Mouse (Mus musculus) stomach, embryonic 16.5 days (tissue): ENCODE results near the gene Coa5. TPM values are rescaled to one million over a fixed set of nuclear protein-coding genes. Genes with fewer than 3 reads are reported as not detected.

ENCODE experiments used
- ATAC-seq: fragments of 200-750 bp; cut with Nextera tagmentation; 2 replicates; pipeline ENCODE4 v1.8.0; 2017; ENCODE audit warnings: moderate number of reproducible peaks, moderate TSS enrichment; ENCODE audit not compliant: insufficient read depth, low FRiP score
- H3K27ac ChIP-seq: fragments of 300-500 bp; sonication (generic); 2 replicates; pipeline ENCODE4 v1.5.1; 2014; ENCODE audit warnings: low read length
- H3K27me3 ChIP-seq: fragments of 300-500 bp; sonication (generic); 2 replicates; pipeline ENCODE4 v1.6.1; 2014; ENCODE audit warnings: low read length, control low read depth, mixed read lengths; ENCODE audit not compliant: control insufficient read depth, insufficient read depth
- H3K36me3 ChIP-seq: fragments of 300-500 bp; sonication (generic); 2 replicates; pipeline ENCODE4 v1.6.1; 2014; ENCODE audit warnings: low read length; ENCODE audit not compliant: control insufficient read depth, insufficient read depth
- H3K4me1 ChIP-seq: fragments of 300-500 bp; sonication (generic); 2 replicates; pipeline ENCODE4 v1.6.1; 2014; ENCODE audit warnings: low read length, control low read depth, mixed read lengths; ENCODE audit not compliant: control insufficient read depth, insufficient read depth
- H3K4me2 ChIP-seq: fragments of 300-500 bp; sonication (generic); 2 replicates; pipeline ENCODE4 v1.6.1; 2014; ENCODE audit warnings: low read depth, low read length, mixed read lengths
- H3K4me3 ChIP-seq: fragments of 300-500 bp; sonication (generic); replicated peaks from 2 replicates; pipeline ENCODE4 v1.5.1; 2014; ENCODE audit warnings: mild to moderate bottlenecking, low read length
- H3K9ac ChIP-seq: fragments of 300-500 bp; sonication (generic); 2 replicates; pipeline ENCODE4 v1.6.1; 2014; ENCODE audit warnings: low read length
- H3K9me3 ChIP-seq: fragments of 300-500 bp; sonication (generic); replicated peaks from 2 replicates; pipeline ENCODE4 v1.6.1; 2016; ENCODE audit warnings: low read length, control low read depth; ENCODE audit not compliant: control insufficient read depth
- WGBS: fragments of 180-500 bp; shearing (Covaris S2); extraction: QIAGEN DNeasy Blood & Tissue Kit; methylation state at CpG from one replicate; pipeline ENCODE4 v1.1.7; 2014; 5-methylcytosine and 5-hydroxymethylcytosine counted together
- polyA plus RNA-seq: library from polyadenylated mRNA; unstranded; fragments of >200 nt; fragmentation: Nextera tagmentation; extraction: Ambion mirVana; gene quantifications from 2 replicates; pipeline ENCODE4 v1.2.1, GENCODE M21; 2015

Coa5 gene
- 47.7 and 52.3 TPM in 2 replicates for polyA plus RNA-seq

GRCm38 (mm10) chr1:37429366-37430296, at the start of gene Coa5, which contains the start of gene Unc50:
Gene Coa5, minus strand, starts transcription at chr1:37430103.
Gene Unc50, plus strand, starts transcription at chr1:37430139.
- H3K27ac ChIP-seq: peak within 1 kb of the TSS; percentile 68
- H3K9ac ChIP-seq: peak within 1 kb of the TSS; percentile 82
- H3K9me3 ChIP-seq: no peaks in the 10 kb centered on the region
- H3K36me3 ChIP-seq: peaks cover 17% of the 10 kb centered on the region
- peaks cover 13% of the 10 kb centered on the region for H3K4me1 ChIP-seq
- WGBS: 2% methylated on average over 57 of the region's 57 CpGs
- ATAC-seq: peak; percentile 98
- peak within 1 kb of the TSS; percentile 87 for H3K4me2 ChIP-seq
- no peaks in the 10 kb centered on the region for H3K27me3 ChIP-seq
- peak within 1 kb of the TSS; percentile 69 for H3K4me3 ChIP-seq

DNA sequence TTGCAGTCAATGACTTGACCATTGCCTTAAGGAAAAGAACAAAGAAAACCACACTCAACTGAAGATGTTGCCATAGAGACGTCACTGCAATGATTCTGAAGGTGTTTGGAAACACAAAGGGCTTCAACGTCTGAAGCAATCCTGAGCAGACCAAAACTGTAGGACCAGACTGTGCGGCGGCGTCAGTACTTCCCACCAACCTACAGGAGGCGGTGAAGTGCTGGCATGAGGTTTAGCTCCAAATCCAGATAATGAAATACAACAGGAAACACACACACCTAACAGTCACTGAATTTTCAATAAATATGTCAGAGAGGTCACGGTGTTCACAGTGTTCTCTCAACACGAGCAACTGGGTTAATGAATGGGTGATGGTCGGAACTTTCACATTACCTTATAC, 49.2 kb upstream of the Coa5 start:
- no peak overlapping the region for H3K4me3 ChIP-seq
- H3K27me3 ChIP-seq: no peaks in the 10 kb centered on the region
- no peak overlapping the region for H3K9ac ChIP-seq
- H3K4me1 ChIP-seq: peaks cover 10% of the 10 kb centered on the region
- no peak overlapping the region for H3K27ac ChIP-seq
- no peak overlapping the region for H3K4me2 ChIP-seq
- no peaks in the 10 kb centered on the region for H3K36me3 ChIP-seq
- whole genome bisulfite sequencing: 67% methylated on average over 9 of the region's 9 CpGs
- no peak for ATAC-seq
- no peaks in the 10 kb centered on the region for H3K9me3 ChIP-seq

DNA sequence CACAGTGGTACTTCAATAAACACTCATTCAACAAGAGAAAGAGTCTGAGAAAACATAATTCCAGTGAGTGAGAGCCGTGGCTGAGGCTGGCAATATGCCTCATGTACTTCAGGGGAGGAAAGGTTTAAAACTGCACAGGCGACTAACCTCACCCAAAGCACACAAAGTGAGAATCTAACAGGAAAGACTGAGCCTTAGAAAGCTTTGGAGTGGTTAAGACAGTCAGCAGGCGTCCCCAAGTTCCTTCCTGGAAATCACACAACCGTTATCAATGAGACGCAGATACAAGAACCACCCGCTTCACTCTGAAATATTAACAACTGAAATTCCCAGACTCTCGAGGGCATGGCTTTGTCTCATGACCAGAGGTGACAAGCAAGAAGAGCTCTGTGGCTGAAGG, 48.5 kb upstream of the Coa5 start:
- Histone ChIP-seq H3K27me3 (no peaks in the 10 kb centered on the region), H3K4me1 (peaks cover 10% of the 10 kb centered on the region), H3K4me3 (no peak overlapping the region), H3K4me2 (peak overlapping the region; percentile 19; the same call in 1 of the 2 replicates), H3K27ac (peak overlapping the region; percentile 49), H3K9ac (peak overlapping the region; percentile 55; the same call in 1 of the 2 replicates), H3K9me3 (no peaks in the 10 kb centered on the region), H3K36me3 (no peaks in the 10 kb centered on the region)
- ATAC-seq: no peak
- 43% methylated on average over 7 of the region's 7 CpGs for WGBS

- H3K4me1 ChIP-seq: peaks cover 10% of the 10 kb centered on the region
- 32% methylated on average over 5 of the region's 5 CpGs for WGBS
- H3K9me3 ChIP-seq: no peaks in the 10 kb centered on the region
- H3K27me3 ChIP-seq: no peaks in the 10 kb centered on the region
- ATAC-seq: no peak
- H3K36me3 ChIP-seq: no peaks in the 10 kb centered on the region
- H3K4me3 ChIP-seq: peak overlapping the region; percentile 19
- peak overlapping the region; percentile 49 for H3K27ac ChIP-seq
- H3K4me2 ChIP-seq: peak overlapping the region; percentile 19; the same call in 1 of the 2 replicates
- H3K9ac ChIP-seq: peak overlapping the region; percentile 55; the same call in 1 of the 2 replicates
These were observed 48.0 kb upstream of the Coa5 start for GRCm38 (mm10) chr1:37477928-37478327.

- H3K4me3 ChIP-seq: no peak overlapping the region
- 95% methylated on average over 5 of the region's 5 CpGs for WGBS
These were observed 47.3 kb upstream of the Coa5 start for GRCm38 (mm10) chr1:37477250-37477649.

GRCm38 (mm10) chr1:37475312-37475711, 45.4 kb upstream of the Coa5 start:
- no peak for ATAC-seq
- WGBS: 94% methylated on average over 3 of the region's 3 CpGs
- Histone ChIP-seq H3K9me3 (no peaks in the 10 kb centered on the region), H3K4me1 (peaks cover 10% of the 10 kb centered on the region), H3K27me3 (no peaks in the 10 kb centered on the region), H3K4me3 (no peak overlapping the region), H3K27ac (no peak overlapping the region), H3K36me3 (no peaks in the 10 kb centered on the region), H3K9ac (no peak overlapping the region), H3K4me2 (no peak overlapping the region)

More at GRCm38 (mm10) chr1:37477250-37477649, 47.3 kb upstream of the Coa5 start:
- no peak overlapping the region for H3K27ac ChIP-seq
- no peaks in the 10 kb centered on the region for H3K27me3 ChIP-seq
- H3K9ac ChIP-seq: no peak overlapping the region
- no peaks in the 10 kb centered on the region for H3K36me3 ChIP-seq
- H3K9me3 ChIP-seq: no peaks in the 10 kb centered on the region
- no peak for ATAC-seq
- no peak overlapping the region for H3K4me2 ChIP-seq
- H3K4me1 ChIP-seq: peaks cover 10% of the 10 kb centered on the region

- no peak overlapping the region for H3K27ac ChIP-seq
- H3K9ac ChIP-seq: no peak overlapping the region
- ATAC-seq: no peak
- peaks cover 10% of the 10 kb centered on the region for H3K4me1 ChIP-seq
- H3K4me2 ChIP-seq: no peak overlapping the region
- WGBS: 80% methylated on average over 6 of the region's 6 CpGs
- H3K4me3 ChIP-seq: no peak overlapping the region
- H3K9me3 ChIP-seq: no peaks in the 10 kb centered on the region
- H3K27me3 ChIP-seq: no peaks in the 10 kb centered on the region
- H3K36me3 ChIP-seq: no peaks in the 10 kb centered on the region
These were observed 44.8 kb upstream of the Coa5 start for GRCm38 (mm10) chr1:37474634-37475190.

GRCm38 (mm10) chr1:37474046-37474445, 44.1 kb upstream of the Coa5 start:
- H3K4me2 ChIP-seq: no peak overlapping the region
- H3K4me3 ChIP-seq: no peak overlapping the region
- no peak overlapping the region for H3K9ac ChIP-seq
- WGBS: 71% methylated on average over 8 of the region's 8 CpGs
- no peaks in the 10 kb centered on the region for H3K27me3 ChIP-seq
- no peaks in the 10 kb centered on the region for H3K9me3 ChIP-seq
- peaks cover 10% of the 10 kb centered on the region for H3K4me1 ChIP-seq
- no peaks in the 10 kb centered on the region for H3K36me3 ChIP-seq
- ATAC-seq: no peak
- 0 out of 2 replicates have a peak overlapping the region, but pooled peaks have one; percentile 48 for H3K27ac ChIP-seq

DNA sequence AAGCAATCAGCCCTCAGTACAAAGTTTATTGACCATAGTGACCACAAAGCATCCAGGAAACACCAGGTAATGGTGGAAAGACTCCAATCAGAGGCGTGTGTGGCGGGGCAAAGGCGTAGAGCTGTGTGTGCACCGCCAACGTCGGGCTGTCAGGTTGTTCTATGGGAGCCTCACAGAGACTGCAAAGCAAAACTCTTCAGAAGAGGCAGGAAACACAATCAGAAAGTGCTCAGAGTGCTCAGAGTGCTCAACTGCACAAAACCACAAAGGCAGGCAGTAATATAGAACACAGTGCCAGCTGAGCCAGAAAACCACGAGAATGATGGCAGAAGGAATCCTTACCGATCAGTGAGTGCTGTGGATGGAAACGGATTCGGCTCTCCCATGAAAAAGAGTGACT, 43.3 kb upstream of the Coa5 start:
- no peak overlapping the region for H3K27ac ChIP-seq
- 80% methylated on average over 10 of the region's 10 CpGs for WGBS
- H3K4me2 ChIP-seq: no peak overlapping the region
- no peak overlapping the region for H3K9ac ChIP-seq
- peaks cover 9% of the 10 kb centered on the region for H3K4me1 ChIP-seq
- no peaks in the 10 kb centered on the region for H3K9me3 ChIP-seq
- no peak overlapping the region for H3K4me3 ChIP-seq
- ATAC-seq: no peak
- no peaks in the 10 kb centered on the region for H3K36me3 ChIP-seq
- no peaks in the 10 kb centered on the region for H3K27me3 ChIP-seq
